Mouse (Mus musculus) liver, embryonic 14.5 days (tissue): ENCODE measurements around the gene Gm10644. TPM values are rescaled to one million over a fixed set of nuclear protein-coding genes. Genes with fewer than 3 reads are reported as not detected.

ENCODE experiments used
- ATAC-seq: fragments of 200-750 bp; cut with Nextera tagmentation; 2 replicates; pipeline ENCODE4 v1.8.0; 2017; ENCODE audit warnings: moderate number of reproducible peaks, mild to moderate bottlenecking, moderate library complexity; ENCODE audit not compliant: insufficient read depth
- DNase-seq, 3 experiments: peaks; one replicate each; pipeline ENCODE4 v3.0.0-alpha.2; 2012 to 2013; ENCODE audit warnings: low read depth in 3 of 3, low spot score in 3 of 3
- H3K27ac ChIP-seq: fragments of 300-500 bp; sonication (generic); 2 replicates; pipeline ENCODE4 v1.5.1; 2014; ENCODE audit warnings: moderate library complexity, mild to moderate bottlenecking, control low read depth, inconsistent platforms
- H3K27me3 ChIP-seq: fragments of 300-500 bp; sonication (generic); 2 replicates; pipeline ENCODE4 v1.6.1; 2014; ENCODE audit warnings: mild to moderate bottlenecking, low read length, moderate library complexity; ENCODE audit not compliant: control insufficient read depth, insufficient read depth
- H3K36me3 ChIP-seq: fragments of 300-500 bp; sonication (generic); replicated peaks from 2 replicates; pipeline ENCODE4 v1.6.1; 2014; ENCODE audit warnings: low read depth; ENCODE audit not compliant: control insufficient read depth, insufficient read depth
- H3K4me1 ChIP-seq, 2 experiments: fragments of 200-500 bp in 1 of 2; fragments of 300-500 bp in 1 of 2; sonication (generic) in 1 of 2; replicated peaks; 2 replicates each; pipeline ENCODE4 v1.6.1; 2012 to 2014; ENCODE audit warnings: antibody characterized with exemption in 1 of 2, inconsistent platforms in 1 of 2, low read length in 1 of 2; ENCODE audit not compliant: control insufficient read depth in 2 of 2, insufficient read depth in 2 of 2
- H3K4me2 ChIP-seq: fragments of 300-500 bp; sonication (generic); 2 replicates; pipeline ENCODE4 v1.6.1; 2014; ENCODE audit warnings: low read depth, mild to moderate bottlenecking, control low read depth, moderate library complexity
- H3K4me3 ChIP-seq, 2 experiments: fragments of 200-500 bp in 1 of 2; fragments of 300-500 bp in 1 of 2; sonication (generic) in 1 of 2; 2 replicates each; pipeline ENCODE4 v1.5.1; 2012 to 2014; ENCODE audit warnings: low read depth in 2 of 2, low read length in 2 of 2, mild to moderate bottlenecking in 2 of 2, control low read depth in 1 of 2, inconsistent platforms in 1 of 2, moderate library complexity in 1 of 2; ENCODE audit not compliant: insufficient read depth in 1 of 2
- H3K9ac ChIP-seq: fragments of 300-500 bp; sonication (generic); replicated peaks from 2 replicates; pipeline ENCODE4 v1.6.1; 2014; ENCODE audit warnings: mild to moderate bottlenecking, control low read depth, moderate library complexity
- H3K9me3 ChIP-seq: fragments of 300-500 bp; sonication (generic); 2 replicates; pipeline ENCODE4 v1.6.1; 2016; ENCODE audit warnings: low read length, mixed read lengths; ENCODE audit not compliant: control insufficient read depth
- CTCF ChIP-seq: IDR thresholded peaks from 2 replicates; pipeline ENCODE4 v1.5.1; 2016; ENCODE audit warnings: antibody characterized with exemption, low read depth, control low read depth
- EP300 ChIP-seq: IDR thresholded peaks from 2 replicates; pipeline ENCODE4 v1.6.1; 2016; ENCODE audit warnings: antibody characterized with exemption, low read depth
- WGBS: fragments of 180-500 bp; shearing (Covaris S2); extraction: QIAGEN DNeasy Blood & Tissue Kit; methylation state at CpG from one replicate; pipeline ENCODE4 v1.1.7; 2014; ENCODE audit not compliant: insufficient replicate concordance; 5-methylcytosine and 5-hydroxymethylcytosine counted together
- polyA plus RNA-seq, 2 experiments: library from polyadenylated mRNA; depleted of rRNA in 1 of 2; stranded (reverse) in 1 of 2; unstranded in 1 of 2; fragments of >200 nt; fragmentation: Nextera tagmentation in 1 of 2; extraction: Ambion mirVana in 1 of 2; gene quantifications; 2 replicates each; pipeline versions ENCODE4 v1.2.1 to v1.2.3; 2012 to 2014

Gene Gm10644
- polyA plus RNA-seq, 2 experiments: 0.09 to 0.30 TPM

- Histone ChIP-seq H3K9me3 (no peaks in the 10 kb centered on the region), H3K36me3 (no peaks in the 10 kb centered on the region), H3K27me3 (no peaks in the 10 kb centered on the region), H3K4me3 (no peak overlapping the region), H3K27ac (no peak overlapping the region), H3K4me1 (no peaks in the 10 kb centered on the region), H3K9ac (no peak overlapping the region), H3K4me2 (no peak overlapping the region)
- WGBS: 56% methylated on average over 1 of the region's 1 CpGs
- TF ChIP-seq EP300 (no peak), CTCF (no peak)
- ATAC-seq: no peak
- no peak for DNase-seq
These were observed 12.6 kb downstream of the Gm10644 start for GRCm38 (mm10) chr8:83942446-83942845.

DNA sequence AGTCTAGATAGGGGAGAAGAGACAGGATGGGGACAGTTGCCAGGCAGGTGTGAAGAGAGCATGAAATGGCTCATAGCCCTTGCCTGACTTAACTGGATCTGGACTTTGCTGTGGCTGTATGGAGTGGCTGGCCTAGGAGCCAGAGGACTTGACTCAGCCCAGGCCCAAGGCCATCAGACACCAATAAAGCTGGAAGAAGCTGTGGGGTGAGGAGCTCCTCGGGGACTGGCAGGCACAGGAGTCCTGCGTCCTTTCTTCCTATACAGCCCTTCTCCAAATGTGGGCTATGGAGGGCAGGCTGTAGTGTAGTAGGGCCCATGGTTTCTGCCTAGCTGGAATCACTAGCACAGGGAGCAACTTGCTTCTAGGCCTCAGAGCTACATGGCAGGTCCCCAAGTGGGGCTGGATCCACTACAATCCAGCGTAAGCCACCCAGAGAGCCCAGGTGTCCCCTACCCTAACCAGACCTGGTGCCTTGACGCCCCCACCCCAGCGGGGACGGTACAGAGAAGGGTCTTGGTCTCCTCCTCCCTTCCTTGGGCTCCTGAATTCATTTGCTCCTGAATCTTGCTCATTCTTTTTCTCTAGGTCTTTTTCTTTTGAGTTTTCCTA, 13.8 kb downstream of the Gm10644 start:
- Histone ChIP-seq H3K36me3 (no peaks in the 10 kb centered on the region), H3K4me1 (no peaks in the 10 kb centered on the region), H3K9ac (no peak overlapping the region), H3K4me2 (no peak overlapping the region), H3K4me3 (no peak overlapping the region), H3K27ac (no peak overlapping the region), H3K27me3 (no peaks in the 10 kb centered on the region), H3K9me3 (no peaks in the 10 kb centered on the region)
- WGBS: 56% methylated on average over 6 of the region's 6 CpGs
- DNase-seq (no peak), ATAC-seq (no peak)
- TF ChIP-seq EP300: no peak
- no peak for TF ChIP-seq CTCF

GRCm38 (mm10) chr8:83938330-83938729, 16.7 kb downstream of the Gm10644 start:
- Histone ChIP-seq H3K4me2 (no peak overlapping the region), H3K4me3 (no peak overlapping the region), H3K27ac (no peak overlapping the region), H3K9me3 (no peaks in the 10 kb centered on the region), H3K4me1 (no peaks in the 10 kb centered on the region), H3K36me3 (no peaks in the 10 kb centered on the region), H3K27me3 (no peaks in the 10 kb centered on the region), H3K9ac (no peak overlapping the region)
- no peak for DNase-seq
- TF ChIP-seq CTCF: no peak
- TF ChIP-seq EP300: no peak
- no peak for ATAC-seq
- 87% methylated on average over 15 of the region's 15 CpGs for WGBS

- Histone ChIP-seq H3K27ac (no peak overlapping the region), H3K27me3 (no peaks in the 10 kb centered on the region), H3K9ac (no peak overlapping the region), H3K4me2 (no peak overlapping the region), H3K36me3 (no peaks in the 10 kb centered on the region), H3K9me3 (no peaks in the 10 kb centered on the region), H3K4me1 (no peaks in the 10 kb centered on the region), H3K4me3 (no peak overlapping the region)
- WGBS: 75% methylated on average over 7 of the region's 7 CpGs
- TF ChIP-seq EP300 (no peak), CTCF (no peak)
- ATAC-seq (no peak), DNase-seq (no peak)
These were observed 17.4 kb downstream of the Gm10644 start for GRCm38 (mm10) chr8:83937645-83938044.

DNA sequence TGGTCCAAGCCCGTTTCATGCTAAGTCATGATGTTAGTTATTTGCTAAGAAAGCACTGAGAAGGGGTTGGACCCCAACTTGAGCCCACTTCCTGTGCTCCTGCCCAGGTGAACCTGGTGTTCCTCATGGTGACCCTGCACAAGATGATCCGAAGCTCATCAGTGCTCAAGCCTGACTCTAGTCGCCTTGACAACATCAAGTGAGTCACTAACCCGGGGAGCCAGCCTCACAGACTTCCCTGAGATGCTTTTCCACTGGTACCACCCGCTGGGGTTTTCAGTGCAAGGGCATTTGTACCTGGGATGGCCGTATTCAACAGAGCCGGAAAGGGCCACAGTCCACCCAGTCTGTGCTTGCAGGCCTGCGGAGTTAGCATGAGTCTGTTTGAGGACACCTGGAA, 19.6 kb downstream of the Gm10644 start:
- no peak for TF ChIP-seq CTCF
- TF ChIP-seq EP300: no peak
- DNase-seq (no peak), ATAC-seq (no peak)
- no peak overlapping the region for H3K27ac ChIP-seq
- WGBS: 71% methylated on average over 8 of the region's 8 CpGs
- H3K36me3 ChIP-seq: no peaks in the 10 kb centered on the region
- no peak overlapping the region for H3K4me2 ChIP-seq
- no peak overlapping the region for H3K9ac ChIP-seq
- no peak overlapping the region for H3K4me3 ChIP-seq
- no peaks in the 10 kb centered on the region for H3K4me1 ChIP-seq
- no peaks in the 10 kb centered on the region for H3K9me3 ChIP-seq
- H3K27me3 ChIP-seq: no peaks in the 10 kb centered on the region
